Mouse (Mus musculus): ENCODE measurements at regions not wholly inside any gene's neighbourhood (a gene's known extent, or its start where the extent isn't known, plus 50 kb on each side); places are given as distances from the start of the nearest gene placed in this dataset.
"Not testable (repeated sequence)": the region's sequence is repeated elsewhere in the genome, so short reads cannot be mapped to it uniquely, and the experiment has no call there.

DNA sequence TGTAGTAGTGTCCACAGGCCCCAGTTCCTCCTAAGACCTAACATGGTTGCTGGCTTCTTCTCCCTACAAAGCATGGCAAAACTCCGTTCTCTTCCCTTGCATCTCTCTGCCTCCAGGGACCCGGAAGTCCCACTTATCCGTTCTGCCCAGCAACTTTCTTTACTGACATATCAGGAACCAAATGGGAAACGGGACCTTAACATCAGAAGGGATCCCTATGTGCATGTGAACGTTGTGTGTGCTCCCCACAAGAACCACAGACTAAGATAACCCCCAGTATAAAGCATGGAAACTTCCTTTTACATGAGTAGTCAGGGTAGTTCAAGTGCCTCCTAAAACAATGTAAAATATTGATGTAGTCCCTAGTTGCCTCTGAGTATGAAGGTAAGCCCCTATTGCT, 61.6 kb downstream of the Zxdb start:
- no peak for DNase-seq

DNA sequence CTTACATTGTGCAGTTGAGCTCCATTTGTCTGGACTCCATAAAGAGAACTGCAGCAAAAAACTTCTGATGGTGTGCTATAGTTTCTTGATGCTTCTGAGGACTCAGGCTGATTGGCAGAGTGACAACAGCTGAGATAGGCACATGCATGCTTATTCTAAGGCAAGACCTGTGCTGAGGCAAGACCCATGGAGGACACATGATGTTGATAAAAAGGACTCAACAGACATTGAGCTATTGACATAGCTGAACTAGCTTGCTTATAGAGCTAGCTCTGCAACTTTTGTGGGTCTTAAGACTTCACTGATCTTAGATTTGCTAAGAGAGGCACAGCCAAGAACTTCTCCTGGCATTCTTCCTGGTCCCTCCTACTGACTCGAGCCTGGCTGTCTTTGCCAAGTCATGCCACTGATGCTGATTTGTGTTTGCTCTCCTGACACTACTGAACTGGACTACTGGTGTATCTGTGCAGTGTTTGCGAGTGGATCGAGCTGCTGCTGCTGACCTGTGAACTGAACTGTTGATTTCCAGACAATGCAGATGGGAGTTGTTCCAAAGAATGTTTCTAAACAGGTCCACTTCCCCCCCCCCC, 64.1 kb downstream of the Zxdb start:
- no peak for DNase-seq

DNA sequence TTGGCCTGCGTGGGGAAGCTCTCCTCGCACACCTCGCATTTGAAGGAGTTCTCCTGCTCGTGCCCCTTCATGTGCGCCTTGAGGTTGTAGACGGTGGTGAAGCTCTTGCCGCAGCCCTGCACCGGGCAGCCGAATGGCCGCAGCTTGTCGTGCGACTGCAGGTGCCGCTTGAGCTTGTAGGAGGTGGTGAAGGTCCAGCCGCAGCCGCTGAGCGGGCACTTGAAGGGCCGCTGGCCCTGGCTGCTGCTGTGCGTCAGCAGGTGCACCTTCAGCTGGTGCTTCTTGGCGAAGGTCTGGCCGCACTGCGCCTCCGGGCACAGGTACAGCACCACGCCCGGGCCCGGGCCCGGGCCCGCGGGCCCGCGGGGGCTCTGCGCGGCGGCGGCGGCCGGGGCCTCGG, 72.5 kb downstream of the Zxdb start:
- not testable (repeated sequence) for DNase-seq

DNA sequence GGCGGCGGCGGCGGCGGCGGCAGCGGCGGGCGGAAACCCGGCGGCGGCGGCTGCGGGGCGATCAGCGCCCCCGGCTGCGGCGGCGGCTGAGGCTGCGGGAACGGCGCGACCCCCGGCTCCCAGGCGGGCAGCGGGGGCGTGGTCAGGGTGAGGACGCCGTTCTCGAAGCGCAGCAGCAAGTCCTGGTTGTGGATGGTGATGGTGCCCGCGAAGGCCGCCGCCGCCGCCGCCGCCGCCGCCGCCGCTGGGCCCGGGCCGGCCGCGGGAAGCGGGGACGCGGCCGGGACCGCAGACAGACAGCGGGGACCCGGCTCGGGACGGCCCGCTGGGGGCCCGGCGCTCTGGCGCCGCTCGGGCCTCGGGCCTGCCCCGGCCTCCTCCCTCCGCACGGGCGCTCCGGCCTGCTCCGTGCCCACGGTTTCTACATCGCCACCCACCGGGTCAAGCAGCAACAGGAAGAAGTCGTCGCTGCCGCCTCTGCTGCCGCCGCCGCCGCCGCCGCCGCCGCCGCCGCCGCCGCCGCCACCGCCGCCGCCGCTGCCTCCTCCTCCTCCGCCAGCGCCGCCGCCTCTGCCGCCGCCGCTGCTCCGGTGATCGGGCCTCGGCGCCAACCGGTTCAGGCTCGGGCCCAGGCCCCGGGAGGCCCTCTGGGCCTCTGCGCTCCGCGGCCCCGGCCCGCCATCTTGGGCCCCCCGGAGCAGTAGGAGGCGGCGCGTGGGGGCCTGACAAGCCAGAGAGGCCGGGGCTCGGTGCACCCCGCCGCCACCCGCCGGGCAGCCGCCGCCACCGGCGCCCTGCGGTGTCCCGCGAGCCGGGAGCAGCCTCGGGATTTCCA, 73.2 kb downstream of the Zxdb start:
- not testable (repeated sequence) for DNase-seq

DNA sequence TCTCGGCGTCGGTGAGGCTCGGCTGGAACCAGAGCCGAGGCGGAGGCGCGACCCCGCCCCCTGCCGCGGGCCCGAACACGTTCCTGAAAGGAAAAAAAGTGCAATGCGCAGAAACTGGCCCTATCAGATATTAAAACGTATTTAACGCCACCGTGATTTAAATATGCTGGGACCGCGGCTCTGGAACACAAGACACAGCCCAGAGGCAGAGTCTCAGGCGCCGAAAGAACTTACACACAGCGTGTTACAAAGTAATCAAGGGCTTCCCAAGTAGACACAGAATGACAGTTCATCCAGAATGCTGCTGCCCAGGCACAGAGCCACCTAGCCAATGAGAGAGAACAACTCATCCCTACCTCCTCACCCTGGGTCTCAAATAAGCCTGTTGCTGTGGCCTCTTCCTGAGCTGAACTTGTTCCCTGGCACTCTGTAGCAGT, 73.8 kb downstream of the Zxdb start:
- not testable (repeated sequence) for DNase-seq

DNA sequence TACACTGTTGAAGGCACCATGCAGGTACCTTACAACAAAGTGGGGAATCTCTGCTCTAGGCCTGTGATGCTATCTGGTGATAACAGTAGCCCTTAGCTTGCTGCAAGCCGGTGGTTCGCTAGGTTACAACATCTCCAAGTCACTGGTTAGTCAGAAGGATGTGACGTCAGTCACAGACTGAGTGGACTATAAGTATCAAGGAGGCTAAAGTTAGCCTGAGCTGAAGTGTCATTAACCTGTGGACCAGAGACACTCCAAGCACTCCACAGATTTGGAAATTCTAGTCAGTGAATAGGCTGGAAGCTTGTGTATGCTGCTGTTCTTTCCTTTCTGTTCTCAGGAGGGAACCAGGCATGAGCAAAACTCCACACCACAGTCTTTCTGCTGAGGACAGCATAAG, 88.4 kb downstream of the Zxdb start:
- not testable (repeated sequence) for DNase-seq

DNA sequence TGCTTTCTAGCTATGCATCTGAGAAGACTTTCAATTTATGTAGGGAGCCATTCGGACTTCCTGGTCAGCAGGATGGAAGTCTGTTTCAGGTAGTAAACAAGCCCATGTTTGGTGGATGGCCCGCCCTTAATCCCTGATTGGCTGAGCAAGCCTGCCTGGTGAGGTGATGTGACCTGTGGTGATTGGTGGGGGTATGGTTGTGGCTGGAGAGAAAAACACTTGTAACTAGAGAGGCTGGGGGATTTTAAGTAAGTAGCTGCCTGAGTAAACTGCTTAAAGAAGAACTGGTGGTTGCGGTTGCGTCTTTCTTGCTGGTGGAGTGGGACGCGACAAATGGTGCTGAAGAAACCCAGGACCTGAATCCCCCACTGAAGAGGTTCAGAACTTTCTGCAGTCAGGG, 103.2 kb downstream of the Zxdb start:
- DNase-seq, result not testable (repeated sequence)

DNA sequence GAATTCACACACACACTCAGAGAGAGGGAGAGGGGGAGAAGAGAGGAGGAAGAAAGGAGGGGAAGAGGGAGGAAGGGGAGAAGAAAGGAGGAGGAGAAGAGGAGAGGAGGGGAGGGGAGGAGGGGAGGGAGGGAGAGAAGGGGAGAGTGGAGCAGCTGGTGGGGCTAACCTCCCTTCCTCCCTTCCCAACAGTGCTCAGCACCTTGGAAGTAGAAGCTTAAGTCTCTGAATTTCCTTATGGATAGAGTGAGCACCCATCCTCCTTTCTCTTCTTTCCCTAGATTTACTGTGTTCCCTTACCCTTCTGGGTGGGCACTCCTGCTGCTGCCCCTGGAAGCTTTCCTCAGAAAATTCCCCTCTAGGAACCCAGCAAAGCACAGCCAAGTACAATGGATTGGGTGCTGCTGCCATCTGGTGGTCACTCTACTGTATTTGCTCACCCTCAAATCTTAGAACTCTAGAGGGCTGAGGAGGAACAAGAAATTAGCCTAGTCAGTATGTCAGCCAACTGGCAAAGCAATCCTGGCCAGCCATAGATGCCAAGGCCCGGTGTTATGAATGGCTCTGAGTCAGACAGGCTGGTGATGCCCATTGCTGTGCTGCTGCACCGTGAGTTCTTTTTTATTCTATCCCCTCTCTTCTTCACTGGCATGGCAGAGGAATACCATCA, 119.9 kb downstream of the Zxdb start:
- not testable (repeated sequence) for DNase-seq

DNA sequence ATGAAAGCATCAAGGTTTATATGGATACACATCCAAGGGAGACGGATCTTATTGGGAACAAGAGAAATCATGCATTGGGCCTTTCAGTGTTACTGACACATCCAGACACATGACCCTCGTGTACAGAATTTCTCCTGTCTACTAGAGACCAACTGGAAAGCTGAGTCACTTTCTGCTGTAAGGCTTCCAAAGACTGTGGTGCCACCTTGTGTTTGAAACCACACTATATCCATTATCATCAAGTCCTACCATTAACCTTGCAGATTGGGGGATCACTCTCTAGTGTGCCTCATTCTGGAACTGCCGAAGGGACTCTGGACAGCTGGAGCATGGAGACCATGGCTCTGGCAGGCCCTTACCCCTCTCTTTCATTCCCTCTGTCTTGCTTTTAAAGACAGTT, 125.2 kb downstream of the Zxdb start:
- DNase-seq, result not testable (repeated sequence)

DNA sequence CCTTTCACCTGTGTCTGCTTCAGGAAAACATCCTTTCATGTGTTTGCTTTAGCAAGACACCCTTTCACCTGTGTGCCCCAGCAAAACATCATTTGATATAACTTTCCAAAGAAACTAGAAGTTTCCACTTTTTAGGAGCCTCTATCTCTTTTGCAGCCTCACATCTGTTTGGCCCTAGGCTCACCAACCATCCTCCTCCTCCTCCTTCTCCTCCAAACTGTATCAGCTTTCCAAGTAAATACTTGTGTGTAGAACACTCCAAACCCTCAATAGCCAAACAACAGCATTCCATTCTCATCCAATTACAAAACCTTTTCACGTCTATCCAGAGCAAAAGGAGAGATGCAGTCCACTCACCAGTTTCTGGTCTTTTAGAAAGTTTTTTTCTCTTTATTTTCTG, 133.1 kb downstream of the Zxdb start:
- DNase-seq, result no peak

DNA sequence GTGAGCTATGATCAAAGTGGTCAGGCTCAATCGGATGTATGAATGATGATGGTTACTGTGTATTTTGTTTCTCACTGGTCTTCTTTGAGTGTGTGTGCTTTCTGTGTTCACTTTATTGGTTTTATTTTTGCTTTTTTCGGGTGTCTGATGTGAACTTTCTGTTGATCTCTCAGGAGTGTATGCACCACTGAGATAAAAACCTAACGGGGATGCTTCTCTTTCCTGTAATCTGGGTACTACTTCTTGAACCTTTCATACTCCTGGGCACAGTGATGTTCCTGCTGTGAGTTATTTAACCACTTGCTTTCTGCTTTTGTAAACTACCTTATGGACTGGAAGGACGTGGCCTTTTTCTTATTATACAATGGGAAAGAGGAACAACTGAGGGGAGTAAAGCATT, 133.6 kb downstream of the Zxdb start:
- DNase-seq, result no peak

DNA sequence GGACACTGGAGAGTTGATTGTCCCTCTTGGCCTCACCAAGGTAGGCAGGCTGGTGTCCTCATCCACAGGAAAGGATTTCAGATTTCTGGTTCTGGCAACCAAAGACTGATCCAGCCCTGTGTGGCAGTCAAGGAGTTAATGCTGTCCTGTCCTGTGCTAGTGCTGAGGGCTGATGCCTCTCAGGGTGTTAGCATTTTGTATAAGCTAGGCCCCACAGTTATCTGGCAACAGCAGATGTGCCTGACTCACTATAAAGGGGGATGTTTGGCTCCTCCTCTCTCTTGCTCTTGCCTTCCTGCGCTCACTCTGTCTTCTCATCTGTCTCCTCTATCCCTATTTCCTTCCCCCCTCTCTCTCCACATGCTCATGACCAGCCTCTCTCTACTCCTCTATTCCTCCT, 138.8 kb downstream of the Zxdb start:
- DNase-seq, result no peak

DNA sequence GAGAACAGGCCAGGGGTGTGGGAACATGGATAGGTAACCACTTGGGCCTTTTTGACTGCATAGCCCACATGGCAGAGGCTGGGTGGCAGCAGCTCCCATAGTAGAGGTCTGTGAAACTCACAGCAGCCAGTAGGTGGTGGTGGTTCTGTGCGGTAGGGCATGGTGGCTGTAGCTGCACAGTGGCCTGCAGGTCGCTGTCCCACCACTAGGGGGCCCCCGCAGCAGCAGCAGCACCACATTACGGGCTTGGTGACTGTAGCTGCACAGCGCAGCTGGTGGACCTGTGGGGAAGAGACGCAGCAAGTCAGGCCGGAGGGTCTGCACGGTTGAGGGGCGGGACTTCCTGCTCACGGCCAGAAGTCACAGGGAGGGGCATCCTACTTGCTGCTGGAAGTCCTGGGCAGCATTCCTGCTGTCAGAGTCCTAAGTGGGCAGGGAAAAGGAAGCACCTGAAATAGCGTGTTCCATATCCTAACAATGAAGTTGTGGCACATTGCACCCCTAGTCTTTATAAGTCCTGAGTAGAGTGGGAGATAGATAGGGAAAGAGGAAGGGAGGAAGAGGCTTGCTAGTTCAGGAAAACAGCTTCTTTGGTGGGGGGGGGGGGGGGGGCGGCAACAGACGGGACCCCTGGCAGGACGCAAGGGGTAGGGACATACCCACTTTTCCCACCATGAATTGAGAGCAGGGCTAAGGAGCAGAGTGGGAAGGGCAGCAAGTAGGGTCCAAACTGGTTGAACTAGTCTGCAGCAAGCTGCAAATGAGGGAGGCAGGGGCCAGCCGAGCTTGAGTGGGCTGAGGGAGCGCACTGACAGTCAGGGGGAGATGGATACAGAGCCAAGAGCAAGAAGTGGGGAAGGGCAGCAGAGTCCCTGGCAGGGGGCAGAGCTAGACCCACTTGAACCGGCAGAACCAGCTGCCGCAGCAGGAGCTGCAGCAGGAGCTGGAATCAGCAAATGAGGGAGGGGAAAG, 141.4 kb downstream of the Zxdb start:
- peak; percentile 91 for DNase-seq

DNA sequence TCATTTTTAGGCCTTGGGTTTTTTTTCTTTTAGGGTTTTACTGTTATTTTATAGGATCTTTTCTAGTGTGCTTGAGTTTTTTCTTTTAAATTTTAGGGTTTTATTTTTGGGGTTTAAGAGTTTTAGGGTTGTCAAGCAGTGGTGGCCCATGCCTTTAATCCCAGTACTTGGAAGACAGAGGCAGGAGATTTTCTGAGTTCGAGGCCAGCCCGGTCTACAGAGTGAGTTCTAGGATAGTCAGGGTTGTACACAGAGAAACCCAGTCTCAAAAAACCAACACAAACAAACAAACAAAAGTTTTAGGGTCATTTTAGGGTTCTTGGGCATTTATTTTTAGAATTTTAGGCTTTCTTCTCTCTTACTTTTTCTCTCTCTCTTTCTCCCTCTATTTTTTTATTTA, 142.9 kb downstream of the Spin4 start:
- not testable (repeated sequence) for DNase-seq

Measured in layer of hippocampus, adult 9-11 months (tissue).